Mouse (Mus musculus) midbrain, embryonic 16.5 days (tissue): Measurements from ENCODE around the gene Inafm2. TPM values are rescaled to one million over a fixed set of nuclear protein-coding genes. Genes with fewer than 3 reads are reported as not detected.

Experiments used
- ATAC-seq: fragments of 200-750 bp; cut with Nextera tagmentation; 2 replicates; pipeline ENCODE4 v1.8.0; 2017; ENCODE audit warnings: moderate TSS enrichment
- H3K27ac ChIP-seq: fragments of 300-500 bp; sonication (generic); 2 replicates; pipeline ENCODE4 v1.5.1; 2014; ENCODE audit warnings: mild to moderate bottlenecking, low read length, mixed read lengths
- H3K27me3 ChIP-seq: fragments of 300-500 bp; sonication (generic); 2 replicates; pipeline ENCODE4 v1.6.1; 2014; ENCODE audit warnings: low read depth, low read length, mixed read lengths; ENCODE audit not compliant: control insufficient read depth, insufficient read depth
- H3K36me3 ChIP-seq: fragments of 300-500 bp; sonication (generic); 2 replicates; pipeline ENCODE4 v1.6.1; 2014; ENCODE audit warnings: mild to moderate bottlenecking, low read length, moderate library complexity, mixed read lengths; ENCODE audit not compliant: control insufficient read depth, insufficient read depth
- H3K4me1 ChIP-seq: fragments of 300-500 bp; sonication (generic); 2 replicates; pipeline ENCODE4 v1.6.1; 2014; ENCODE audit warnings: mild to moderate bottlenecking, low read length, mixed read lengths; ENCODE audit not compliant: control insufficient read depth, insufficient read depth
- H3K4me2 ChIP-seq: fragments of 300-500 bp; sonication (generic); 2 replicates; pipeline ENCODE4 v1.6.1; 2014; ENCODE audit warnings: mild to moderate bottlenecking, low read length, mixed read lengths
- H3K4me3 ChIP-seq: fragments of 300-500 bp; sonication (generic); 2 replicates; pipeline ENCODE4 v1.5.1; 2014; ENCODE audit warnings: low read depth, mild to moderate bottlenecking, low read length, moderate library complexity, mixed read lengths
- H3K9ac ChIP-seq: fragments of 300-500 bp; sonication (generic); 2 replicates; pipeline ENCODE4 v1.6.1; 2014; ENCODE audit warnings: low read depth, low read length, mixed read lengths
- H3K9me3 ChIP-seq: fragments of 300-500 bp; sonication (generic); replicated peaks from 2 replicates; pipeline ENCODE4 v1.6.1; 2014; ENCODE audit warnings: mild to moderate bottlenecking, low read length, mixed read lengths; ENCODE audit not compliant: control insufficient read depth, poor library complexity, severe bottlenecking
- WGBS: fragments of 180-500 bp; shearing (Covaris S2); extraction: QIAGEN DNeasy Blood & Tissue Kit; methylation state at CpG from one replicate; pipeline ENCODE4 v1.1.7; 2014; 5-methylcytosine and 5-hydroxymethylcytosine counted together
- polyA plus RNA-seq: library from polyadenylated mRNA; unstranded; fragments of >200 nt; fragmentation: Nextera tagmentation; extraction: Ambion mirVana; gene quantifications from 2 replicates; pipeline ENCODE4 v1.2.1, GENCODE M21; 2015

Inafm2 gene
- polyA plus RNA-seq, 1 experiment from 2014 or later = 17.9 TPM

DNA sequence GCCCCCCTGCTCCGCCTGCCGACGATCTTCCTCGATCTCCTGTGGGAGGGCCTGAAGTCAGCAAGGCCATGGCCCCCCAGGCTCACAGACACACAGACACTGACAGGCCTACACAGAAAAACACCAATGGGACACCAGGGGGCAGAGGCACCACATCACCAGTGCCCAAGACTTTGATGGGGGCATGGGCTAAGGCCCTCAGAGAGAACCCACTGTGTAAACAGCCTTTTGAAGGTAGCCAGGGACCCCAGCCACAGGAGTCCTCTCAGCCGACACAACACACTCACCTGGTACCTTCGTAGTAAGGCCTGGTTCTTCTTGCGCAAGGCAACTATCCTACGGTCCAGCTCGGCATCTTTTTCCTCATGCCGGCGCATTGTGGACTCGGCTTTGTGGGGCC is 15.8 kb downstream of the Inafm2 start:
- 83% methylated on average over 12 of the region's 12 CpGs for WGBS
- H3K27me3 ChIP-seq = no peaks in the 10 kb centered on the region
- no peaks in the 10 kb centered on the region for H3K9me3 ChIP-seq
- peaks cover 23% of the 10 kb centered on the region for H3K4me1 ChIP-seq
- ATAC-seq = no peak
- H3K9ac ChIP-seq = peak overlapping the region; percentile 63
- no peaks in the 10 kb centered on the region for H3K36me3 ChIP-seq
- no peak overlapping the region for H3K4me3 ChIP-seq
- peak overlapping the region; percentile 45; the same call in 1 of the 2 replicates for H3K4me2 ChIP-seq
- H3K27ac ChIP-seq = peak overlapping the region; percentile 89

DNA sequence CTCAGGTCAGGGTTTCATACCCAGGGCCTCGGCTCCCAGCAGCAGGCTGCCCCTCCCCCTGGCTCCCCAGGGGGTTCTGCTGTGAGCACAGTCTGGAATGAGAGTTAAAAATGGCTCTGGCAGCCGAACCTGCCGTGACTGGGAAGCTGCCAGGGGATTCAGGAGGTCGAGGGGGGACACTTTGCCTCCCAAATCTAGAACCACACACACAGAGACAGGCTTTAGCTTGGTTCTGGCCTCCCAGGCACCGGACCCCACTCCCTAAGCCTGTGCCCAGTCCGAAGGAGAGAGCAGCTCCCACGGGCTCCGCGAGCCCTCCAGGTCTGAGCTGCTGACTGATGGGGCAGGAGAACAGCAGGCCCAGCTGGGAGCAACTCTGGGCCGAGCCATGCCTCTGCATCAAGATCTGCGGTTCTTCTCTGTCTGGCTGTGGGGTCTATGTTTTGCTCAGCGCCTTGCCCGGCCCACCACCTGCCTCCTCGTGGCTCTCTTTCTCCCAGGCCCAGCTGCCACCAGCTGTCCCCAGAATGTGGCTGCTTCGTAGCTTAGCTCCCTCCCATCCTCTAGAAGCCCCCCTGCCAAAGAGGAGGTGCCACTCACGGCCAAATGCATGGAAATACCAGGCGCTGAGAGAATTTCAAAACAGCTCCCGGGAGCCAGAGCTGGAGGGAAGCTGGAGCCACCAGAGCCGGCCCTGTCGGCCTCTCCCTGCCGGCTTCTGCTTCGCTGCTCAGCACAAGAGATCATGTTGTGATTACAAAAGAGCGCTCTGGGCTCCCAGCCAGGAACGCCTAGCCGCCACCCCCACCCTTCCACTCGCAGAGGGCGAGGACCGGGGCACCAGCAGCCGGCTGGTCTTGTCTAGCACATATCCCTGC is 16.6 kb downstream of the Inafm2 start, which contains the start of gene Ccdc9b:
Gene Ccdc9b, minus strand, starts transcription at position 756 of the 878 bp plus-strand sequence.
- H3K27ac ChIP-seq = peak within 1 kb of the TSS; percentile 89
- H3K4me3 ChIP-seq = peak within 1 kb of the TSS; percentile 16
- H3K27me3 ChIP-seq = no peaks in the 10 kb centered on the region

DNA sequence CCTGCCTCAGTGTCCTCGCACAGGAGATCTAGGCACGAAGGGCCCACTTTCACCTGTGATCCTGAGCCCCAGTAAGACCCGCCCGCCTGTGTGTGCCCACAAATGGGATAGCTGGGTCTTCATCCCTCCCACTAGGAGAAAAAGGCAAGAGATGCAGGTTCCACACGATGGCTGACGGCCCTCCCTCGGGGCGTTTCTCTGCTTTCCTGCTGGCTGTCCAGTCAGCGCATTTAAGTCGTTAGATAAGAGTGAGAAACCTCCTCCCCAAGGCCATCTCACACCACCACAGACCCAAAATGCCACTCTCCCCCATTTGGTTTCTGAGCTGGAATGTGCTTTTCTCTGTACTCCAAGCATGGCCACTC is 17.2 kb downstream of the Inafm2 start:
- H3K27ac ChIP-seq = peak overlapping the region; percentile 89
- peaks cover 23% of the 10 kb centered on the region for H3K4me1 ChIP-seq
- H3K4me2 ChIP-seq = peak overlapping the region; percentile 45
- no peaks in the 10 kb centered on the region for H3K27me3 ChIP-seq
- ATAC-seq = no peak
- no peaks in the 10 kb centered on the region for H3K36me3 ChIP-seq
- H3K9ac ChIP-seq = peak overlapping the region; percentile 63
- H3K9me3 ChIP-seq = no peaks in the 10 kb centered on the region
- no peak overlapping the region for H3K4me3 ChIP-seq
- 12% methylated on average over 10 of the region's 10 CpGs for WGBS

More for the DNA sequence above, 16.6 kb downstream of the Inafm2 start, which contains the start of gene Ccdc9b:
- no peaks in the 10 kb centered on the region for H3K36me3 ChIP-seq
- peaks cover 23% of the 10 kb centered on the region for H3K4me1 ChIP-seq
- peak within 1 kb of the TSS; percentile 63 for H3K9ac ChIP-seq
- 5% methylated on average over 29 of the region's 29 CpGs for WGBS
- H3K9me3 ChIP-seq = no peaks in the 10 kb centered on the region
- ATAC-seq = peak; percentile 67
- peak within 1 kb of the TSS; percentile 45 for H3K4me2 ChIP-seq

DNA sequence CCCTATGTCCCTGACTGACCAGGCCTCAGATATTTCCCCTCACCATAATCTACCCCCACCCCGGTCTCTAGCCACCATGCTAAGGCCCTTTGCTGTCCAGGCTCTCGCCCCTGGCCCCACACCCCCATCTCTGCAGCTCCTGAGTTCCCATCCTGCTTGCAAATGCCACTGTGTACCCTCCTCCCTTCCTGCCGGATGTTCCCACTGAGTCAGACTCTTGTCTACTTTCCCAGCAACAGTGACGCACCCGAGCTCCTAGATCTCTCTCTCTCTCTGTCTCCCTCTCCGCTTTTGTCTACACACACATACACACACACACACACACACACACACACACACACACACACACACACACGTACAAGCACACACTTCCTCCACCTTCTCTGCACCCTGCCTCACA is 17.9 kb downstream of the Inafm2 start:
- Histone ChIP-seq H3K27ac (no peak overlapping the region; the same call in 1 of the 2 replicates), H3K9ac (no peak overlapping the region), H3K27me3 (no peaks in the 10 kb centered on the region), H3K4me3 (no peak overlapping the region), H3K4me1 (peaks cover 23% of the 10 kb centered on the region), H3K9me3 (no peaks in the 10 kb centered on the region), H3K4me2 (no peak overlapping the region), H3K36me3 (no peaks in the 10 kb centered on the region)
- ATAC-seq = no peak
- WGBS = 65% methylated on average over 7 of the region's 7 CpGs

DNA sequence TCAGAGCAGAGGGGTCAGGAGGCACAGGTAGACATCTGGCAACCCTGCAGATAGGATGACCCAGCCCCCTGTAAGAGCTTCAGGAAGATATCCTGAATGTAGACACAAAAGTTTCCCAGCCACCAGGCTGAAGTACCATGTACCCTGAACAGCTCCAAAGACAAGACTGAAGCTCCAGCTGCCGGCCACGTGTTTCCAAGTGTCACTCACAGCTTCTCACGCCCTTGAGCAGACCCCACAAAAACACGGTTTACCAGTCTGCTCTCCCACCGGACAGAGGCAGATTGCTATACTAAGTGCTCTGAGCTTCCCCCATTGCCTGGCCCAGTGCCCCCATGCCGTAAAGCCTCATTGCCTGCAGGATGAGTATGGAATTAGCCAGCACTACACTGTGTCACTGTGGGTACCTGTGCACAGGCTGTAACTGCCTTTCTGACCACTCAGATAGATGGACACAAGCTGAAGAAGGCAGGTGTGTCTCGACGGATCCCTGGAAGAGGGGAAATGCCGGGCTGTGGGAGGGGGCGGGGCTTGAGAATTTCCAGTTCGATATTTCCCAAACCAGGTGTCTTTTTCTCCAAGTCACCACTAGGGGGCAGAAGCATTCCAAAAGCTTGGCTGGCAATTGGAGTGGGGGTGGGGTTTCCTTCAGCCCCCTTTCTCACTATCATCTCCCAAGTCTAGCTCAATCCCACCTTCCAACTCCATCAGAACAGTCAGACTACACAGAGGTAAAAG is 18.7 kb downstream of the Inafm2 start:
- peaks cover 23% of the 10 kb centered on the region for H3K4me1 ChIP-seq
- 24% methylated on average over 11 of the region's 11 CpGs for WGBS
- no peak overlapping the region for H3K9ac ChIP-seq
- H3K27me3 ChIP-seq = no peaks in the 10 kb centered on the region
- H3K36me3 ChIP-seq = no peaks in the 10 kb centered on the region
- H3K27ac ChIP-seq = no peak overlapping the region
- no peak for ATAC-seq
- H3K4me3 ChIP-seq = no peak overlapping the region
- no peaks in the 10 kb centered on the region for H3K9me3 ChIP-seq
- no peak overlapping the region for H3K4me2 ChIP-seq

DNA sequence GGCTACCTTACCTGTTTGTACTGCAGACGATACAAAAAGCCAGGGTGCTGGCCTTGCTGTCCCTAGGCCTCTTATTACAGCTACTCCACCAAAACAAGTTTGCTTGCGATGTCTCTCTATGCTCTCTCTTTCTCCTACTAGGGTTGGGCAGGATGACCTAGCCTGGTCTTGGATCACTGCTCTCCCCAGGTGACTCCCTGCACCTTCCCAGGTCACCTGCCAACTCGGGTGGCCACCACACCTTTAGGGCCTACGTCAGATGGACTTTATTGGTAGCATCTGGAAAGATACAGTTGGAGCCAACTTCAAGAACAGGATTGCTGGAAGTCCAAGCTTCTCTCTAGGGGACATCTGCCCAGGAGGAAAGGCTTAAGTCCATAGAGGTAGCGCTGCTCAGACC is 19.3 kb downstream of the Inafm2 start:
- Histone ChIP-seq H3K9me3 (no peaks in the 10 kb centered on the region), H3K36me3 (no peaks in the 10 kb centered on the region), H3K4me2 (no peak overlapping the region), H3K4me1 (peaks cover 21% of the 10 kb centered on the region), H3K9ac (no peak overlapping the region), H3K27ac (no peak overlapping the region), H3K27me3 (no peaks in the 10 kb centered on the region), H3K4me3 (no peak overlapping the region)
- 79% methylated on average over 5 of the region's 5 CpGs for WGBS
- no peak for ATAC-seq

DNA sequence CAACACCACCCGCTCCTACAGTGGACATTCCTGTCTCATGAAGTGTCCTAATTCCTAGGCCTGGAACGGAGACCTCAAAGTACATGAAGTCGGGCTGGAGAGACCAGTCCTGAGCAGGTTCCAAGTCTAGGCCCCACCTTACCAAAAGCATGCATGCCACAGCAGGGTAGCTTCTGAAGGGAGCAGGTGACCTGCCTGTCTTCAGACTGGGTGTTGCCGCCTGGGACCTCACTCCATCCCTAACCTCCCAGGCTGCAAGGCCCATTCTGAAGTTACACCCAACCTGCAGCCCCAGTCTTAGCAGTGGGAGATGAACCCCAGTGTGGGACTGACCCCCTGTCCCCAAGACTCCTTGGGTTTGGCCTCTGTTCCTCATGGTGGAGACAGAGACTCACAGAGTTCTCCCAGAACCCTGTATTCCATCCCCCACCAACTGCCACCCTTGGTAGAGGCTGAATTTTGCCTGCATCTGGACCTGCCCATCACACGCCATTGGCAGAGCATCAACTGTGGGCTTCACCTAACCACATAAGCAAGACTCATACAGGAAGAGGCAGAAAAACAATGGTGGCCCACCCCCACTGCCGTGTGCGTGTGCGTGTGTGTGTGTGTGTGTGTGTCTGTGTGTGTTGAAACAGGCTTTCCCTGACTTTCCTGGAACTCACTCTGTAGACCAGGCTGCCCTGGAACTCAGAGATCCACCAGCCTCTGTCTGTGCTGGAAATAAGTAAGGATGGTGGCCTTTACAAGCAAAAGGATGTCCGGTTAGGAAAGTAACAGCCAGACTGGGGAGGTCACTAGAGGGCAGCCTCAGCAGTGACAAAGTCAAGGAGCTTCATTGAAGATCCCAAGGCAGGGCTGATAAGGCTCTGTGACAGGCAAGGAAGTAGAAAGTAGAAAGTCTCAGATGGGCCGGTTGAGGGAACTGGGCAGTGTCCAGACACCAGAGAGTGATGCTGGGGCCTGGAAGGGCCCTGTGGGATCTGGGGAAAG is 20.8 kb downstream of the Inafm2 start:
- H3K4me3 ChIP-seq = no peak overlapping the region
- H3K4me1 ChIP-seq = peaks cover 19% of the 10 kb centered on the region
- H3K9ac ChIP-seq = no peak overlapping the region
- H3K36me3 ChIP-seq = no peaks in the 10 kb centered on the region
- H3K9me3 ChIP-seq = no peaks in the 10 kb centered on the region
- WGBS = 78% methylated on average over 10 of the region's 10 CpGs
- no peaks in the 10 kb centered on the region for H3K27me3 ChIP-seq
- ATAC-seq = no peak
- no peak overlapping the region for H3K27ac ChIP-seq
- no peak overlapping the region for H3K4me2 ChIP-seq

DNA sequence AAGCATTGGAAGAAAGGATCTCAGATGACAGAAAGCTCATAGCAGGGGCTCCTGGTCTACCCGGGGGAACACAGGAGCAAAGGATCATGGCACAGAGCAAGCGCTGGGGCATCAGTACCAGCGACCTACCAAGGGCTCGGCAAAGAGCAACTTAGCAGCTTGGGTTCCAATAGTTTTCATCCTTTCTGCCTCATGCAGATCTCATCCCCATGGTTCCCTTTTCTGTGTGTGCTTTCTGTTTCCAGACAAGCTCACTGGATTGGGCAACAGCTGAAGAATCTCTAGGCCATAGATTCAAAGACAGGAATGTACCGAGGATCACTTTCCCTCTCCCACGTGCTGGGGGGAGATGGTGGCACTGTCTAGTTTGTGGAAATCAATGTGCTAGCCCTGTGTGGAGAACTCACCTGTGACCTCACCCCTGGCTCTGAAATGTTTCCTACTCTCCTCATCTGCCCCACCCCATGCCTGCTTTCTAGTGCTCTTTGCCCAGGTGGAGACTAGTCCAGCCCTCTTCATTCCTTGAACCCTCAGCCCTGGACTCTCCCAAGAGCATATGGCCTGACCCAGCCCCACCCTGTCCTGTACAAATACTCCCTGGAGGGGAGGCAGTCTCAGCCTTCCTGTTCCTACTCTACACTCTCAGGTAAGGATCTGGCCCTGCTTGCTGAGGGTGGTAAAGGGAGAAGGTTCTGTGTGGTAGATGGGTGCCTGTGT is 26.8 kb downstream of the Inafm2 start, which contains the start of gene Phgr1:
Gene Phgr1, plus strand, starts transcription at position 612 of the 717 bp plus-strand sequence.
- no peaks in the 10 kb centered on the region for H3K9me3 ChIP-seq
- no peak within 1 kb of the TSS for H3K4me3 ChIP-seq
- 85% methylated on average over 6 of the region's 6 CpGs for WGBS
- no peak within 1 kb of the TSS for H3K9ac ChIP-seq
- ATAC-seq = no peak
- no peak within 1 kb of the TSS for H3K27ac ChIP-seq
- H3K27me3 ChIP-seq = no peaks in the 10 kb centered on the region
- H3K4me2 ChIP-seq = no peak within 1 kb of the TSS
- H3K36me3 ChIP-seq = no peaks in the 10 kb centered on the region
- H3K4me1 ChIP-seq = no peaks in the 10 kb centered on the region
